Mouse (Mus musculus): ENCODE measurements around the gene Arf6.
"Not testable (repeated sequence)": the region's sequence is repeated elsewhere in the genome, so short reads cannot be mapped to it uniquely, and the experiment has no call there.

Arf6 gene

DNA sequence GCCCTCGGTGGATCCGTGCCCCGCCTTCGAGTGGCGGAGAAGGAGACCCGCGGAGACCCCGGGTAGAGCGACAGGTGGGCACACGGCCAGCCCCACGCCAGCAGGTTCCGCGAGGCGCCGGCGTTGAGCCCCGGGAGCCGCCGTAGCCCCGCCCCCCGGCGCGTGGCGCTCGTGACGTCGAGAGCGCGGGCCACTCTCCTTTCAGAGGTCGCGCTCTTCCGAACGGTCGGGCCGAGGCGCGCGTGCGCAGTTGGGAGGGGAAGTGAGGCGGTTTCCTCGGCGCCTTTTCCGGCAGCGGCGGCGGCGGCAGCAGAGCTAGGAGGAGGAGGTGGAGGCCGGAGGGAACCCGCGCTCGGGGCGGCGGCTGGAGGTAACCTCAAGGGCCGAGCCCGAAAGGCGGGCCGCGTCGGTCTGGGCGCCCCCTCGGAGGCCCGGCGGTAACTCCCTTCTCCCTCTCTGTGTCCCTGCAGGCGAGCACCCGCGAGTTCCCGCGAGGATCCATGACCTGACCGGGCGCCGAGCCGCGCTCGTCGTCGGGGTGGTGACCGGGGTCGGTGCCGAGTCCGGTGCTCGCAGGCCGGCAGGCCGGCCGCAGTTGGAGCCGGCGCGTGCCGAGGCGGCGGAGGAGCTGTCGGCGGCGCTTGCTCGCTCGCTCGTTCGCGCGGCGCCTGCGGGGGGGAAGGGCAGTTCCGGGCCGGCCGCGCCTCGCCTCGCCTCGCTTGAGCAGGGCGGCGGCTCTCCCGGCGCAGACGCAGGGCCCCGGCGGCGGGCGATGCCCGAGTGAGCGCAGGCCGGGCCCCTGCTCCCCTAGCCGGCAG, at the start of gene Arf6, which contains the start of gene Gm9887:
TSS of gene Arf6 (plus strand) at position 297 of the 818 bp plus-strand sequence.
TSS of gene Gm9887 (minus strand) at position 605 of the 818 bp plus-strand sequence.
- DNase-seq (ENCODE audit: inconsistent ontology term) = peak; percentile 99

DNA sequence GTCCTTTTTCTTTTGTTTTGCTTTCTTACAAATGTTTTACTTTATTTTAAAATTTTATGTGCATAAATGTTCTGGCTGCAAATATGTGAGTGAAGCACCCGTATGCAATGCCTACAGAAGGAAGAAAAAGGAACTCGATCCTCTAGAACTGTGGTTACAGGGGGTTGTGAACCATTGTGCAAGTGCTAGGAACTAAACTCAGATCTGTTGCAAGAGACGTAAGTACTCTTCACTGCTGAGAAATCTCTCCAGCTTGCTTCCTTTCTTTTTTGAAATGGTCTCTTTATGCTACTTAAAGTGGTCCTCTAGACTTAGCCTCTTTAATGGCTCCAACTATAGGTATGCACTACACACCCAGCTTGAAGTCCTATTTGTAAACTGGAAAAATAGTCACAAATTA, 40.8 kb upstream of the Arf6 start:
- DNase-seq (ENCODE audit: inconsistent ontology term) = no peak

DNA sequence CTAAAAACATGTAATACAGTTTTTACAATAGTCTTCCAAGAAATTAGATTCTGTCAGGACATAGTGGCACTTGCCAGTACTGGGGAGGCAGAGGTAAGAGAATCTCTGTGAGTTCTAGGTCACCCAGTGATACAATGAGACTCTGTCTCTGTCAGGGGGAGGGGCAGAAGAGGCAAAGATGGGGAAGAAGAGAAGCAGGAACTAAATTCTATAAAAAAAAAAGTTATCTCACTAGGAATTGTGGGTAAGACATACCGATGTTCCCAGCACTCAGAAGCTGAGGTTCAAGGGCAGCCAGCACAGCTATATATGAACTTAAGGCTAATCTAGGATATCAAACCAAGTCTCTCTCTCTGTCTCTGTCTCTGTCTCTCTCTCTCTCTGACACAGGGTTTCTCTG, 39.8 kb upstream of the Arf6 start:
- no peak for DNase-seq (ENCODE audit: inconsistent ontology term)

DNA sequence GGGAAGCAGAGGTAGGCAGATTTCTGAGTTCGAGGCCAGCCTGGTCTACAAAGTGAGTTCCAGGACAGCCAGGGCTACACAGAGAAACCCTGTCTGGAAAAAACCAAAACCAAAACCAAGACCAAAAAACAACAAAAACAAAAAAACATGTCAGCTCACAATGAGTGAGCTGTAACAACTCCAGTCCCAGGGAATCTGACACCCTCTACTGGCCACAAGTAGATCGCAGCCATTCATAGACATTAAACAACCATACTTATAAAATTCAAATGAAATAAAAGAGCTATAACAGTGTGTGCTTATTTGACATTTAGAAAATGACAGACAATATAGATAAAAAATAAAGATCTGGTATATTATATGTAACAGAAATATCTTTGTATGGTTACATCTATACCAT, 38.4 kb upstream of the Arf6 start:
- peak; percentile 8 for DNase-seq (ENCODE audit: inconsistent ontology term)

DNA sequence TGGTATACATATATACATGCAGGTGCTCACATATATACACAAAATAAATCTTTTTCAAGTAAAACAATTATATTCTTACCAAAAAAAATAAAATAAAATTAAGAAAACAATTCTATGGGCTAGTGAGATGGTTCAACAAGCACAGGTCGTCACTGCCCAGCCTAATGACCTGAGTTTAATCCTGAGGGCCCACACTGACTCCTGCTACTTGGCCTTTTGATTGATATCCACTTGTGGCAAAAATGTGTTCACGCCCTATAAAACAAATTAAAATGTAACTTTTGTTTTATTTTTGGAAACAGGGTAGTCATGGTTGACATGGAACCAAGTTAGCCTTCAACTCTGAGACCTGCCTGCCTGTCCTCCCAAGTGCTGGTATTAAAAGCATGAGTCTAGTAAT, 22.0 kb upstream of the Arf6 start:
- DNase-seq (ENCODE audit: inconsistent ontology term) = no peak

DNA sequence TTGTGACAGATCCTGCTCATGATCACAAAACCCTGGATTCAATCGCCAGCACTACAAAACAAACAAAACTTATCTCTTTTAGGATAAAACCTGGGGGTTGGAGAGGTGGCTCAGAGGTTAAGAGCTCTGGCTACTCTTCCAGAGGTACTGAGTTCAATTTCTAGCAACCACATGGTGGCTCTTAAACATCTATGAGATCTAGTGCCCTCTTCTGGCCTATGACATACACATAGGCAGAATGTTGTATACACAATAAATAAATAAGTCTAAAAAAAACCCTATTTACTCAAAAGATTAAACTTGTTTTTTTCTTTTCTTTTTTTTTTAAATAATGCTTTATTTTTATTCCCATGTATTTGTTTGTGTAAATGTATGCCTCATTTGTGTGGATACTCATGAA, 20.3 kb upstream of the Arf6 start:
- DNase-seq (ENCODE audit: inconsistent ontology term) = no peak

DNA sequence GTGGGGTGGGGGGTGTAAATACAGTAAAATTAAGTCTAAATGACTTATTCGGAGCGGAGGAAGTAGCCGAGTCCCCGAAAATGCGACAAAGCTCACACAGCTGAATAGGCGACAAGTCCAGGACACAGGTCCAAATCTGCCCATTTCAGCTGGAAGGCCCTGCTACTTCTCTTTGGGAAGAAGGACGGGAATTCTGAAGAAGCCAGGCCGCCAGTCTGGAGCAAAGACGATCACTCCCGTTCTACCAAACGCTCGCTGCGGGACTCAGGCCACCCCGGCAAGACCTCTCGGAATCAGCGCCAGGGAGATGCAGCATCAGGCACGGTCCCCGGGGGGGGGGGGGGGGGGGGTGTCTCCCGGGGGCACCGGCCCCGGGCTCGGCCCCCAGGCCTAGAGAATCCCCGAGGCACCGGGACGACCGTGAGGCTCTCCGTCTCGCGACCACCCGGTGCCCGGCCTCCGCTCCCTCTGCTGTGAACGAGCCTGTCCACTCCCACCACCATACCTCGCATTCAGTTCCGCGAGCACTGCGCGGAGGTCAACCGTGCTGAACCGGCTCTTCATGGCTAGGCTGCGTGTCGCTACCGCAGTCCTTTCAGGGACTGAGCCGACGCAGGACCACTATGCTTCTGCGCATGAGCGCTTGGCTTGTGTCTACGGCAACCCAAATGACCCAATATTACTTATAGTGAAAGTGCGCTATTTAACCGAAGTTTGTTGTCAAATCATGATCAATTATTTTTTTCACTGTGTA, 15.2 kb upstream of the Arf6 start, which contains the start of gene Nemf:
TSS of gene Nemf (minus strand) at position 620 of the 754 bp plus-strand sequence.
- DNase-seq (ENCODE audit: inconsistent ontology term) = peak; percentile 85

DNA sequence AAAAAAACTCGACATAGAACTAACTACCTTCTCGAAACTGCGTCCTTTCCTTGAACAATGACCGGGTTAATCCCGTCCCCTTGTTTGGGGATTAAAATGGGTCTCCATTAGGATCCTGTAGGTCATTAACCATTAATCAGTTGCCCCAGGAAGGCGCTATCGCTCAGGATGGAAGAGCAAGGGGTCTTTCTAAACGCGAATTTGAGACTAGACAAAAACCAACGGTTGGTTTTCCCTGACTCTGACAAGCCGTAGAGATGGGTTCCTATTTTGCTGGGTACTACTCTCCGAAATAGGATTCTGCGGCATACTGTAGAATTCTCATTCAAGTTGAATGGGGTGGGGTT, 14.7 kb upstream of the Arf6 start:
- DNase-seq (ENCODE audit: inconsistent ontology term) = no peak

DNA sequence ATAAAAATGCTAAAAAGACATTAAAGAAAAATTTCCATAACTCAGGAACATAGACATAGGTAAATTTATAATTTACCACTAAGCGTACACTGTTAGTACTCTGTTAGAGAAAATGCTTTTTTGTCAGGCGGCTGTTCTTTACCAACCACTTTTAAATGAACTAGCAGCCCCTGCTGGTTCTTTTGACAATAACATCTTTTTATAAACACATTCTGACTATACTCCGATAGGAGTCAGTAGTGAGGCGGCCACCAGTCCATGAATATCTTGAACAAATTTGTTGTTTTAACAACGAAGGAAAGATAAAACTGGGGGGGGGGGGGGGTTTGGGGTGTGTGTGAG, 11.3 kb upstream of the Arf6 start:
- no peak for DNase-seq (ENCODE audit: inconsistent ontology term)

DNA sequence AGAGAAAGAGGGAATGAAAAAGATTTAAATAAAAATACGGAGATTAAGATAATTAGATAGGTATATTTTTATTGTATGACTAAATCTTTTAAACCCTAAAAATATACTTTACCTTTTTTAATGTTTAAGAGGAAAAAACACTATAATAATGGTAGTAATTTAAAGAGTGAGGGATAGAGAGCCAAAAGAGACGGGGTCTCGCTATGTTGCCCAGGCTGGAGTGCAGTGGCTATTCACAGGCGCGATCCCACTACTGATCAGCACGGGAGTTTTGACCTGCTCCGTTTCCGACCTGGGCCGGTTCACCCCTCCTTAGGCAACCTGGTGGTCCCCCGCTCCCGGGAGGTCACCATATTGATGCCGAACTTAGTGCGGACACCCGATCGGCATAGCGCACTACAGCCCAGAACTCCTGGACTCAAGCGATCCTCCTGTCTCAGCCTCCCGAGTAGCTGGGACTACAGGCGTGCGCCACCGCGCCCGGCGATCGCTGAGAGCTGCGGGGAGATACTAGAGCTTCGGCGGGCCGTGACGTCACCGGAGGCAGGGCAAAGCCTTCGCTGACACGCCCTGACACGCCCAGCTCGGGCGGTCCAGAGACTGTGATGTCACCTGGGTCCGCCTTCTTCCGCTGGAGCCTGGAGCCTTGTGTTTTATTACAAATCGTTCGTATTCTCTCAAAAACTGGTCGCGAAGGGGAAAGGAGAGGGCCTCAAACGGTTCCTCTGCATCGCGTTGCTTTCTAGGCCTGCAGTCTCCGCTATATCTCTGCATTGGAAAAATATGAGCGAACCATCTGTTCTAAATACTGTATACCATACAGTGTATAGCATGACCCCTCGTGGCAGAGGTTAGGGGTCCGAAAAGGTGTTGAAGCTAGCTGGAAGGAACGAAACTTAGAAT, 10.7 kb upstream of the Arf6 start:
- DNase-seq (ENCODE audit: inconsistent ontology term) = peak; percentile 99

DNA sequence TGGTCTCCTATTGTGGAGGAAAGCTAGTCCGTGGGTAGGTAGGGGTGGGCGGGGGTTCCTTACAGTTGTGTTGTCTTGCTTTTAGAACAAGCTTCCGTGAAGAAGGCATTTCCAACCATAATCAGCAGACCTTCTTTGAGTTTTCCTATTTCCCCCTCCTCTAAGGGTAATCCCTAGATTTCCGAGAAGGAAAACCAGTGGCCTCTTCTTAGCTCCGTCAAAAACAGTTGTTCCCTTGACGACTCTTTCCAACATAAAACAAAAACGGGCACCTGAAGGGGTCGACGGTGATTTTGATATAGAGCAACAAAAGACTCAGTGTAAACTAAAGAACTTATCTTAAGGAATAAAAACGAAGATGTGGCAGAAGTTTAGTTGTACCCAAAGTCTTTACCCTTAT, 10.0 kb upstream of the Arf6 start:
- no peak for DNase-seq (ENCODE audit: inconsistent ontology term)

DNA sequence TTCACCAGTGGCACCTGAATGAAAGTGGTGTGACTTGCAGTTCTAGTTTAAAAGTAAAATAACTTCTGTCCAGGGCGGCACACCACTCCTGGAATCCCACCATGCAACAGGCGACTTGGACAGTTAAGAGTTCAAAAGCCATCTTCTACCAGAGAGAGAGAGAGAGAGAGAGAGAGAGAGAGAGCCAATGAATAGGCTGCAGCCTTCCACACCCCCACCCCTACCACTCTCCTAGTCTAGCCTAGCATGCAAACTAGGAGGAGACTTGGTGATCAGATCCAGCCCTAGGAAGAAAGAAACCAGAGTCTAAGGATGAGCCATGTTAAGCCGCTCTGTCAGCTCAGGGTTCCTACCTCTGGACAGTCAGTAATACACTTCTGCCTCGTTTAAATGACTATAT, 9.6 kb upstream of the Arf6 start:
- peak; percentile 26 for DNase-seq (ENCODE audit: inconsistent ontology term)

DNA sequence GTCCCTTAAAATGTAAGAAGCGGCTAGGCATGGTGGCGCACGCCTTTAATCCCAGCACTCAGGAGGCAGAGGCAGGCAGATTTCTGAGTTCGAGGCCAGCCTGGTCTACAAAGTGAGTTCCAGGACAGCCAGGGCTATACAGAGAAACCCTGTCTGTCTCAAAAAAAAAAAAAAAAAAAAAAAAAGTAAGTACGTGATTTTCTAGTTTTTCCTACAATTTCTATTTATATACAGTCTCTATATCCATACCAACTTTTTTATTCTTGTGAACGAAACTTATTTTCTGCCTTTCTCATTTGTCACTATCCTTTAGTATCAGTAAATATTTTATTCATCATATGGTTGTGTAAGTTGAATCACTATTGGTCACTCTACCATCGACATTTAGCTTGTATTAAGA, 8.8 kb upstream of the Arf6 start:
- not testable (repeated sequence) for DNase-seq (ENCODE audit: inconsistent ontology term)

DNA sequence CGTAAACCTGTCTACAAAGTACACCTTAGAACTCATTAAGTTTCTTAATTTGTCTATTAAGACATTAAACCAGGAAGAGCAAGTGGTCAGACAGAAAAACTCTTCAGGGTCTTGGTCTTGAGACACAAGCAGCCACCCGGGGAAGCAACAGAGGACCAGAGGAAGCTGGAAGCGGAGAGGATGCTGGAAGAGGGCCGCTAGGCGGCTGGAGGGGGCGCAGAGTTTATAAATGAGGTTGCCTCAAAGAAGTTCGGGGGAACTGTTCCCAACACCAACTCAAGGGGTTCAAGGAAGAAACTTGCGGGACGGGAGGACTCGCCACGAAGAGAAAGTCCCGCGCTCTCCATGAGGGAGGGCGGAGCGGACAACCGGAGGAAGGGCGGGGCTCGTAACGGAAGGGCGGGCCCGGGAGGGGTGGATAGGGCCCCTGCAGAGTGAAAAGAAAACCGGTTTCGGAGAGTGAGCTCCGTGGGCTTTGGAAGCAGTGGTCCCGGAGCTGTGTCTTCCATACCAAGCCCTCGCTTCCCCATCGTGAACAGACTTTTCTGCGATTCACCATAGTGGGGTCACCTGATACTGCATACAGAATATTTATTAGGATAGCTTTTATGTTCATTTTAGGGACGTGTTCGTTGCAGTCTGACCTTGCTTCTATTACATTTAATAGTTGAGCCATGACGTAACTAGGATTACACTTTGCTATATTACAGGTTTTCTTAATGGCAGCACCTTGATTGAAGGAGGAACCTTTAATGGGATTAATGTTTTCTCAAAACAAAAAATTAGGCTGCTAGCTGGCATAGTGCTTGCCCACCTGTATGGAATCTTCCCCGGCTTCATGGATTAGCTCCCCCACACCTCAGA, 7.8 kb upstream of the Arf6 start:
- DNase-seq (ENCODE audit: inconsistent ontology term) = peak; percentile 80

DNA sequence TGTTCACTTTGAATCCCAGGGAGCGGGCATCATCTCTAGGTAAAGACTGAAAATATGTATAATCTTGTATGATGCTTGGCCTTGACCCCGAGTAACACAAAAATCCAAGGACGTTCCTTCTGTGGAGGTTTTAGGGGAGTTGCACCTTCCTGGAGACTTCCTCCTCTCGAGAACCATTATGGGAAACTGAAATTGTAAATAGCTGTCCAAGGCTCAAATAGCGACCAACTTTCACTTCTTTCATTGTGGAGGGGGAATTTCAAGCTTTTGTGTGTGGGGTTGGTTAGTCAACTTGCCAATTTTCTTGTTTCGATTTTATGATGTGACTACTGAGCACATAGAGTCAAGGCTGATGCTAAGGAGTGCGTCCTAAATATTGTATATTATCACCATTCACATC, 6.2 kb upstream of the Arf6 start:
- no peak for DNase-seq (ENCODE audit: inconsistent ontology term)

DNA sequence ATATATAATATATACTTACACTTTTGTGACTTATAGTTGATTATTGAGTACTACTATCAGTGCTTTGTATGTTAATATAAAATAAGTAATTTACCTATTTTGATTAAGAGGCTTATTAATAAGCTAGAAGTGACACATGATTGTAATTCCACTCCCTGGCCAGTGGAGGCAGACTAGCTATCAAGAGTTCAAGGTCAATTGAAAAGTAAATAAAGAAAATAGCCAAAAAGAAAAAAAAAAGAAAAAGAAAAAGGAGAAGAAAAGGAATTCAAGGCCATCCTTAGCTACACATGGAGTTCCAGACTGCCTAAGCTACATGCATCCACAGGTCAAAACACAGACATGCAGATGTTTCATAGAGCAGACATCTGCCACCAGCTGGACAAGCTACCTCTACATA, 5.5 kb upstream of the Arf6 start:
- DNase-seq (ENCODE audit: inconsistent ontology term) = no peak

DNA sequence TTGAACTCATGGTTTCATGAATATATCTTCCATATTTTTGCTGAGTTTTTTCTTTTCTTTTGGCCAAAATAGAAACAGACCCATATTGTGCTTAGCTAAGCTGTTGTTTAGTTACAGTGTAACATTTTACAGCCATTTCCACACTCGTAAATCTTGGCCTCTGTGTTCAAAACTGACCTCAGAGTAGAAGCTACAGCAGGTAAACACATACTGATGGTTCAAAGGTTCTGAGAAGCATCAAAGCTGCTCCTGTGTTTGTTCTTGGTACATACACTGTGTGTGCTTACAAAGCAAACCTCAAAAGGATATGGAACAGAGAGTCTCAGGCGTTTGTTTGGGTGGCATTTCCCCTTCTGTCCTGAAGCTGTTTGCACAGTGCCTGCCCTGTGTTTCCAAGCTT, 4.4 kb upstream of the Arf6 start:
- DNase-seq (ENCODE audit: inconsistent ontology term) = no peak

DNA sequence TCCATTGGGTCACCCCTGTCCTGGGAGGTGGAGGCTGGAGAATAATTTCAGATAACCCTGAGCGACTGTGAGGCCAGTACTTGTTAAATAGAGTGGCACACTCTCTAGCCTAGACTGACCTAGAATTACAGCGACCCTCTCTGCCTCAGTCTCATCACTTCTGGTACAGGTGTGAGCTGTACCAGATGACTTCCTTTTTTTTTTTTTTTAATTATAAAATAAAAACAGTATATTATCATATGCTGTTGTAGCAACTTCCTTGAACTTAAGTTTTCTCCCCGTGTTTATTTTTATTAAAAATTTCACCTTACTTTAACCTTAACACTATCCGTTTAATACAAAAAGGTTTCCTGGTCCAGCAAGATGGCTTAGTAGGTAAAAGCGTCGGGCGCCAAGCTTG, 1.0 kb upstream of the Arf6 start:
- no peak for DNase-seq (ENCODE audit: inconsistent ontology term)

DNA sequence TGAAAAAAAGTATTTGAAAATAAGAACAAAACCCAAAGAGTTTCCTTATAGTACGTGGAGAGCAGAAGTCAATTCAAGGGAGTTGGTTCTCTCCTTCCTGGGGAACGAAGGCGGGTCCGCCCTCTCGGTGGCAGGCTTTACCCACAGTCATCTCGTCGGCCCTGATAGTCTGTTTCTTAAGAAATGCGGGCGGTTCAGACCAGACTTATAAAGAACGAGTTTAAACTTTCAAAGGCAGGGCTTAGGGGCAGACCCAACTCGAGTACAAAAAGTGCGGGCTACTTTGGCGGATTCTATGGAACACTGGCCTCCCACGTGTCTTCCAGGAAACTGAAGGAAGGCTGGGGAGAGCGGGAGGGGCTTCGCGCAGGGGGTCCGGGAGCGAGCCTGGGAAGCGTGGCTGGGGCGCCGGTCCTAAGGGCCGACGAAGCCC, 513 bp upstream of the Arf6 start:
- no peak for DNase-seq (ENCODE audit: inconsistent ontology term)

DNA sequence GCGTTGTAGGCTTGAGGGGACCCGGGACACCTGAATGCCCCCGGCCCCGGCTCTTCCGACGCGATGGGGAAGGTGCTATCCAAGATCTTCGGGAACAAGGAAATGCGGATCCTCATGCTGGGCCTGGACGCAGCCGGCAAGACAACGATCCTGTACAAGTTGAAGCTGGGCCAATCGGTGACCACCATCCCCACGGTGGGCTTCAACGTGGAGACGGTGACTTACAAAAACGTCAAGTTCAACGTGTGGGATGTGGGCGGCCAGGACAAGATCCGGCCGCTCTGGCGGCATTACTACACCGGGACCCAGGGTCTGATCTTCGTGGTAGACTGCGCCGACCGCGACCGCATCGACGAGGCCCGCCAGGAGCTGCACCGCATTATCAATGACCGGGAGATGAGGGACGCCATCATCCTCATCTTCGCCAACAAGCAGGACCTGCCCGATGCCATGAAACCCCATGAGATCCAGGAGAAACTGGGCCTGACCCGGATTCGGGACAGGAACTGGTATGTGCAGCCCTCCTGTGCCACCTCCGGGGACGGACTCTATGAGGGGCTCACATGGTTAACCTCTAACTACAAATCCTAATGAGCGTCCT, 881 bp downstream of the Arf6 start:
- DNase-seq (ENCODE audit: inconsistent ontology term) = peak; percentile 36

Data from Muller cell, postnatal 12 days (primary cell).